Mouse (Mus musculus): Measurements from ENCODE around the gene Pla2g15.
"Not testable (repeated sequence)": the region's sequence is repeated elsewhere in the genome, so short reads cannot be mapped to it uniquely, and the experiment has no call there.

The Pla2g15 gene

DNA sequence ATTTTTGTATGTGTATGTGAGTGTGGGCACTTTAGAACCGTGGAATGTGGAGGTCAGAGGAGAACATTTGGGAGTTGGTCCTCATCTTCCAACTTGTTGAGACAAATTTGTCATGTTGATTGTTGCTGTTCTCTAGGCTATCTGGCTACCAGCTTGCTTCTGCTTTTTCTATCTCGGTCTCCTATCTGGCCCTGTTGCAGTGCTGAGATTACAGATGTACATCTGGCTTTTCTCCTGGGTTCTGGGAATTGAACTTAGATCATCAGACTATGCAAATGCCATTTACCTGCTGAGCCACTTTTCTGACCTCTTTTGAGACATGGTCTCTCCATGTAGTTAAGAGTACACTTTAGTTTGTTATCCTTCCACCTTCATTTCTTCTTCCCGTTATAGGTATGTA, 23.4 kb downstream of the Pla2g15 start:
- DNase-seq, result no peak

GRCm38 (mm10) chr8:106176891-106177290, 26.7 kb downstream of the Pla2g15 start:
- no peak for DNase-seq

- DNase-seq, result no peak
Measured at GRCm38 (mm10) chr8:106177594-106177993, 27.4 kb downstream of the Pla2g15 start.

DNA sequence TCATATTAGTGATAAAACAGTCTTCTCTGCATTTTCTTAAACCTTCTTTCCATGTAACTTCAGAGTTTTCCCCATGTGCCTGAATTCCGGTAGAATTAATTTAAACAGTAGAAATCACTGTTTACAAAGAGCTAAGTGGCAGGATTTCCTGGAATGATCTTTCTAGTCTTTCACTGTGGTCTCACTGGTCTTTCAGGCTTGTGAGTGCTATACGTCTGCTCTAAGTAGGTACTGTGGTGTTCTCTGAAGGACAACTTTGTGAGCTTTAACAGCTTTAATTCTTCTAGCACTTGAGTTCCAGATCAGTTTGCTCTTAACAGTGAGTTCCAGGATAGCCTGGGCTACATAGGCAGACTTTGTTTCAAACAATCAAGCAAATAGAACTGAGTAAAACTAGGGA, 28.2 kb downstream of the Pla2g15 start:
- DNase-seq, result no peak

DNA sequence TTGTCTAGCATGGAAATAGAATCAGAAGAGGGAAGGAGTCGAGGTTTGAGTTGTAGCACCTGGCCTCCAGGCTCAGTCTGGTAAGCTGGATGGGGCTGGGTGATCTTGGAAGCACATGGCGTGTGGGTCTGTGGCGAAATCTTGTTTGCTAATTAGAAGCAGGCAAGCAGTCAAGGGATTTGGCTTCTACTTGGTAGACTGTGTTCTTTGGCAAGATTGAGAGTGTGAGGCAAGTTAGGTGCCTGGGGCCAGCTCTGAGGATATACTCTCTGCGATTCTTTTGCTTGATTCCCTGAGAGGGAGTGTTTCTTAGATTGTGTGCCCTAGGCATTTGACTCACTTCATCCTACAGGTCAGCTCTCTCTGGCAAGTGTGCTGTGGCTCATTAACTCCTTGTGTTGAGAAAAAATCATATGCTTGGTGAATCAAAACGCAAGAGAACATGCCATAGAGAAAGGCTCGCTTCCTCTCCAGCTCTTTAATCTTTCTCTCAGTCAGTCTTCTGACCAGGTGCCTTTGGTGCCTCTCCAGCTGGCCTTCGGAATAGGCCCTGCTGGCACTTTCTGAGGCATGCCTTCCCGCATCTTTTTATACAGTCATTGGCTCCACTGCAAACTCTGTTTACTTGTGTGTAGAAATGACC, 35.5 kb downstream of the Pla2g15 start:
- DNase-seq, result peak; percentile 53 to 56

GRCm38 (mm10) chr8:106186394-106186793, 36.2 kb downstream of the Pla2g15 start:
- DNase-seq, result no peak

DNA sequence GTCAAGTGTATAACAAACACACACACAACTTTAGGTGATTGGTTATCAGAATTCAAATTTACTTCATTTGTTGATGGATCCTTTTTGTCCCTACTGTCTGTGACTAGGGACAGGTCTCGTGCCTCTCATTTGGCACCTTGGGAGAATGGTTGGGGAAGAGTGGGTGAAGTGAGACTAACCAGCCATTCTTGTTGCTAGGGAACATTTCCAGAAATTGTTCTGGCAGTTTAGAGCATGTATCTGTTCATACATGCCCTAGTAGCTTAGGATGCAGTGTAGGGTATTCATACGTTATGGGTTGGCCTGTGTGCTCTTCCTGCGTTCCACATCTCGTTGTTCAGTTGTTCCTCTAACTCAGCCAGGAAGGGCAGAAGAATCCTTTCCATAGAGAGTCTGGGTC, 39.0 kb downstream of the Pla2g15 start:
- no peak for DNase-seq

DNA sequence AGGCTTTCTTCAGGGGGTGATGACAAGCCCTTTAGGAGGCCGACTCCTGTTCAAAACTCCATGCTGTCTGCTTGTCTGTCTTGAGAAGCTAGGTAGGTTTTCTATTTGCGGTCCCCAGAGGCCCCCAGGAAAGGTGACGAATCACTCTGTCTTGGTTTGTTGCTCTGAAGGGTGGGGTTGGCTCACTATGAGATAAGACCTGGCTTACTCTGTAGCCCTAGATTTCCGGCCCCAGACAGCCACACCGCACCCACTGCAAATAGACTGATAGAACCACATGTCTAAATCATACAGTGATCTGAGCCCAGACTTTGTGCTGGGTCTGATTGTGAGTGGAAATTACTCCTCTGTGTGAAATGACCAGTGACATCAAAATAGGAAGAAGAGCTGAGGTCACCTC, 41.4 kb downstream of the Pla2g15 start:
- DNase-seq, result no peak

DNA sequence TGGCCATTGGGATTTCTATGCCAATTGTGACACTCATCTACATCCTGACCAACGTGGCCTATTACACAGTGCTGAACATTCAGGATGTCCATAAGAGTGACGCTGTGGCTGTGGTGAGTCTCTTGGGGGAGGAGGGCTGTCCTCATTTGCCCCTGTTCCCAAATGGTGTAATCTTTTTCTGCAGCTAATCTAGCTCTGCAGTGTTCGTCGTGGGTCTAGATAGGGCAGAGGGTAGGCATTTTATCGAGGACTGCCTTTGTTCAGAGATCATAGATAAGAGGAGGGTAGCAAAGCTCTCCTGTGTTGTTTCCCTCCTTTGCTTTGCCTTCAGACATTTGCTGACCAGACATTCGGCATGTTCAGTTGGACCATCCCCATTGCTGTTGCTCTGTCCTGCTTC, 43.0 kb downstream of the Pla2g15 start:
- no peak for DNase-seq

GRCm38 (mm10) chr8:106194062-106194461, 43.9 kb downstream of the Pla2g15 start:
- DNase-seq, result no peak

GRCm38 (mm10) chr8:106198741-106199140, 48.5 kb downstream of the Pla2g15 start:
- peak; percentile 61 to 68 for DNase-seq

- DNase-seq, result not testable (repeated sequence)
Measured at GRCm38 (mm10) chr8:106199596-106199995, 49.4 kb downstream of the Pla2g15 start.

DNA sequence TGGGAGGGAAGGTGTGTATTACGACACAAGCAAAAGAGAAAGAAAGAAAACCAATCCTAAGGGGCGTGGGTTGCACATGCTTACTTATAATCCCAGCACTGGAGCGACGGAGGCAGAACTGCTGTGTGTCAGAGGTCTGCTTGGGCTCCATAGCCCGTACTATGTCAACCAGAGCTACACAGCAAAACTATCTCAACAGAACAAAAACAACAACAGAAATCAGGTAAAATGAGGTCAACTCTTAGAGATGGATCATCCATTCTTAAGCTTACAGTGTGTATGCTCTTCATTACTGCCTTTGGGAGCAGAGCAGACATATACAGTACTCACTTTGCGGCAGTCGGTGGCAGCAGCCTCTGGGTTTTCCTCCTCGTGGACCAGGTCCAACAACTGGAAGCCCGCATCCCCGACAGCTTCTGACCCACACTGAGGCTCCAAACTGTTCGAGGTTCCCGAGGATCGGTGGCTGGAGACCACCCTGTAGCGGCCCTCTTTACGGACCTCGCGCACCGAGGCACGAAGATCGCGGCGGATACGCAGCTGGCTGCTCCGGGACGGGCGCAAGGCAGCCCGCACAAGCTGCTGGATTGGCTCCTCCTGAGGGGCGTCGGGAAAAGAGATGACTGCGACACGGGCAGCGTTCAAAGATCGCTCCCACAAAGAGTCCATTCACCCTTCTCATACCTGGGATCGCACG, 60.0 kb downstream of the Pla2g15 start:
- peak; percentile 27 to 65 for DNase-seq

DNA sequence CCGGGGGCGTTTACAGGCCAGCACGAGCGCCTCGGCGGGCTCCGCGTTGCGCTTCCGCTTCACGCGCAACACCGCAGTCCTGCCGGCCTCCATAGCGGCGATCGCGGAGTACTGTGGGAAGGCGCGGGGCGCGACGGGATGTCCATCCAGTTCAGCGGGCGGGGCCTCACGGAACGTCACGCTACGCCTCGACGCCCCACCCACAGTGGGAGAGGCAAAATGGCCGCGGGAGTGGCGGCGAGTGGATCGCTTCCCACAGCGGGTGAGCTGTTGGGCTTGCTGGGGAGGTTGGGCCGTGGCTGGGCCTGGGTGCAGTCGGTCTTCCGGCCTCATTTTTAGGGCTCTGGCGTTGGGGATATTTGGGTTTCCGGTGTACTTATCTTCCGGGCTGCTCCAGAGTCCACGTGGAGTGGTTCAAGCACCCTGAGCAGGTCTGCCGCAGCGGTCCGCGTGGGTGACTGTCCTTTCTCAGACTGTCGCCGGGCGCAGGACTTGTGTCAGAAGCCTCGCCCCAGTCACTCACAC, 60.7 kb downstream of the Pla2g15 start, which contains the start of the genes Slc7a6os and Prmt7:
Gene Slc7a6os, minus strand, starts transcription at position 115 of the 525 bp plus-strand sequence.
Gene Prmt7, plus strand, starts transcription at position 116 of the 525 bp plus-strand sequence.
- peak; percentile 98 for DNase-seq

GRCm38 (mm10) chr8:106211421-106211820, 61.2 kb downstream of the Pla2g15 start:
- DNase-seq, result no peak

- no peak for DNase-seq
Measured at GRCm38 (mm10) chr8:106213959-106214358, 63.8 kb downstream of the Pla2g15 start.
